Mouse (Mus musculus): ENCODE results near the gene Srprb.
"Not testable (repeated sequence)": the region's sequence is repeated elsewhere in the genome, so short reads cannot be mapped to it uniquely, and the experiment has no call there.

Srprb gene

GRCm38 (mm10) chr9:103208802-103209423 lies 7.0 kb upstream of the Srprb start:
- no peak for DNase-seq

GRCm38 (mm10) chr9:103207846-103208245 lies 5.9 kb upstream of the Srprb start:
- DNase-seq: peak; percentile 85 to 87

GRCm38 (mm10) chr9:103205786-103206185 lies 3.8 kb upstream of the Srprb start:
- no peak for DNase-seq

- no peak for DNase-seq
Measured at GRCm38 (mm10) chr9:103188416-103188815, 13.5 kb downstream of the Srprb start.

GRCm38 (mm10) chr9:103186747-103187146 lies 15.2 kb downstream of the Srprb start:
- DNase-seq: no peak

GRCm38 (mm10) chr9:103185946-103186345 lies 16.0 kb downstream of the Srprb start:
- DNase-seq: no peak

- DNase-seq: no peak
Measured at GRCm38 (mm10) chr9:103184855-103185254, 17.1 kb downstream of the Srprb start.

GRCm38 (mm10) chr9:103181886-103182285 lies 20.1 kb downstream of the Srprb start:
- no peak for DNase-seq

- peak; percentile 69 to 72 for DNase-seq
Measured at GRCm38 (mm10) chr9:103180807-103181565, 21.0 kb downstream of the Srprb start.

GRCm38 (mm10) chr9:103180303-103180702 lies 21.6 kb downstream of the Srprb start:
- no peak for DNase-seq

- no peak for DNase-seq
Measured at GRCm38 (mm10) chr9:103175692-103176091, 26.2 kb downstream of the Srprb start.

GRCm38 (mm10) chr9:103174771-103175519 lies 27.0 kb downstream of the Srprb start:
- peak; percentile 15 to 17 for DNase-seq

- DNase-seq: no peak
Measured at GRCm38 (mm10) chr9:103168771-103169170, 33.2 kb downstream of the Srprb start.

GRCm38 (mm10) chr9:103168046-103168445 lies 33.9 kb downstream of the Srprb start:
- DNase-seq: no peak

GRCm38 (mm10) chr9:103163806-103164205 lies 38.1 kb downstream of the Srprb start:
- DNase-seq: no peak

GRCm38 (mm10) chr9:103155158-103155557 lies 46.8 kb downstream of the Srprb start:
- not testable (repeated sequence) for DNase-seq

- no peak for DNase-seq
Measured at GRCm38 (mm10) chr9:103154568-103154967, 47.4 kb downstream of the Srprb start.

GRCm38 (mm10) chr9:103153286-103153685 lies 48.7 kb downstream of the Srprb start:
- no peak for DNase-seq

GRCm38 (mm10) chr9:103149074-103149799 lies 52.7 kb downstream of the Srprb start:
- DNase-seq: peak in 1 of 2 experiments; percentile 2

- no peak for DNase-seq
Measured at GRCm38 (mm10) chr9:103147103-103147502, 54.8 kb downstream of the Srprb start.

- DNase-seq: peak; percentile 22 to 42
Measured at GRCm38 (mm10) chr9:103146703-103147102, 55.2 kb downstream of the Srprb start.

GRCm38 (mm10) chr9:103146257-103146656 lies 55.7 kb downstream of the Srprb start:
- DNase-seq: no peak

- no peak for DNase-seq
Measured at GRCm38 (mm10) chr9:103145351-103145750, 56.6 kb downstream of the Srprb start.
